Mouse (Mus musculus) thymus, postnatal 10 days (tissue): ENCODE data around the gene Ttc7.

ENCODE experiments used
- DNase-seq, 2 experiments: peaks; one replicate each; pipeline ENCODE4 v3.0.0; 2021; ENCODE audit warnings: low spot score in 2 of 2

The Ttc7 gene

DNA sequence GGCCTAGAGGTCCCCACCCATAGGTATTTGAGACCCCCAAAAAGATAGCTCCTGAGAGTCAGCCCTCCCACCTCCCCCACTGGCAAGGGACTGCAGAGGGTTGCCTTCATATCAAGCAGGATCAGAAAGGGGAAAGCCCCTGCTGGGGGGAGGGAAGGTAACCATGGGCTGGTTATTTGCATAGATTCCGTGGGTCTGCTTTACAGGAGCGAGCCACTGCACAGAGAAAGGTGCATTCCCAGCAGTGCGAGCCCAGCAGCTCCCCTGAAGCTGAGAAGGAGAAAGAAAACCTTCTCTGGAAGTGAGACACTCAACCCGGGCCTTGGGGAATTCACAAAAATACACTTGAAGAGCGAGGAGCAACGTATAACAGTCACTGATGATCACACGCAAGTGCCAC is 135.4 kb downstream of the Ttc7 start:
- DNase-seq: no peak

DNA sequence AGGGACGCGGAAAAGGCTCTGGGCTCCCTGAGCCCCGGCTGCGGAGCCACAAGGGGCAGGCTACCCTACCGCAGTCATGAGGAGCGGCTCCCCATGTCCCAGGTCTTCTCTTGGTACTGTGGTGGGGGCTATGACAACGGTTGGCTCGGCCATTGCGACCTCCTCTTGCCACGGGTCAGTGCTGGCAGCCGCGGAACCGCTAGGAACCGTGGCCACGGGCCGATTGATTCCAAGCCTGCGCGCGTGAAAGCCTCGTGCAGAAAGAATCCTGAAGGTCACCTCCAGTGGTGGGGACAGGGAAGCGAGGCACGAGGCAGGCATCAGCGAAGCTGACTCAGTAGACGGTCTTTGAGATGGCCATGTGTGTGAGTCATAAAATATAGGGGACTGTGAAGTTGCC is 144.8 kb downstream of the Ttc7 start, which contains the start of gene Stpg4:
Gene Stpg4, minus strand, starts transcription at position 231 of the 400 bp plus-strand sequence.
- no peak for DNase-seq

DNA sequence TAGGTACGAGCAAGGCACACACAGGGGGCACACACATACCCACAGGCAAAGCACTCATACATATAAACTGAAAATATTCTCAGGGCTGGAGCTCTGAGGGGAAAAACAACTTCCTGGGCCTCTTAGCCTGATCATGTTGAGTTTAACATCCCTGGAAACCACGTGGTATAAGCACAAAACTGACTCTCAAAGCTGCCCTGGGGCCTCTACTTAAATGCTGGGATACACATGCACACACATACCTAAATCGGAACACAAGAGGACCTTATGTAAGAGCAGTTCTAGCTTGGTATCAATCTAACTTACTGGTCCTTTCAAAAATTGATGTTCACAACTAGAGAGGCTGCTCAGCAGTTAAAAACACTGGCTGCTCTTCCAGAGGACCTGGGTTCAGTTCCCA is 146.7 kb downstream of the Ttc7 start:
- no peak for DNase-seq
